Mouse (Mus musculus) CH12.LX (cell line): ENCODE data around the gene Btbd7. TPM values are rescaled to one million over a fixed set of nuclear protein-coding genes. Genes with fewer than 3 reads are reported as not detected.

Experiments used
- DNase-seq: peaks from one replicate; pipeline ENCODE4 v3.0.0-alpha.2; 2013; ENCODE audit errors: extremely low read depth
- H3K27ac ChIP-seq: 2 replicates; pipeline ENCODE4 v1.5.1; 2012; ENCODE audit warnings: low read depth, mild to moderate bottlenecking, control low read depth, moderate library complexity; ENCODE audit not compliant: insufficient read depth
- H3K27me3 ChIP-seq: replicated peaks from 2 replicates; pipeline ENCODE3; 2012; ENCODE audit warnings: inconsistent platforms
- H3K36me3 ChIP-seq, 2 experiments: replicated peaks in 1 of 2; 2 replicates each; pipeline versions ENCODE3 to v1.6.1; 2012; ENCODE audit warnings: inconsistent platforms in 1 of 2, low read length in 1 of 2, mild to moderate bottlenecking in 1 of 2, mixed read lengths in 1 of 2, moderate library complexity in 1 of 2; ENCODE audit not compliant: control insufficient read depth in 1 of 2, insufficient read depth in 1 of 2
- H3K4me1 ChIP-seq, 2 experiments: 2 replicates each; pipeline ENCODE4 v1.6.1; 2012; ENCODE audit warnings: inconsistent platforms in 1 of 2, moderate library complexity in 1 of 2; ENCODE audit not compliant: insufficient read depth in 2 of 2, control insufficient read depth in 1 of 2
- H3K4me2 ChIP-seq: 2 replicates; pipeline ENCODE4 v1.6.1; 2012; ENCODE audit warnings: low read depth, mild to moderate bottlenecking, control low read depth; ENCODE audit not compliant: poor library complexity, insufficient read depth, severe bottlenecking
- H3K4me3 ChIP-seq, 3 experiments: fragments of 150-350 bp in 1 of 3; sonication (generic) in 1 of 3; replicated peaks in 1 of 3; 2 replicates each; pipeline versions ENCODE3 to v1.5.1; 2011 to 2012; ENCODE audit warnings: low read depth in 2 of 3, low read length in 2 of 3, mild to moderate bottlenecking in 2 of 3, moderate library complexity in 2 of 3, control low read depth in 1 of 3, improper control_type of control experiment in 1 of 3, inconsistent platforms in 1 of 3, mixed read lengths in 1 of 3; ENCODE audit not compliant: poor library complexity in 1 of 3
- H3K79me2 ChIP-seq: replicated peaks from 2 replicates; pipeline ENCODE4 v1.6.1; 2012; ENCODE audit warnings: mild to moderate bottlenecking, moderate library complexity; ENCODE audit not compliant: control insufficient read depth, poor library complexity, insufficient read depth, severe bottlenecking; ENCODE audit errors: extremely low read depth
- H3K9ac ChIP-seq: 2 replicates; pipeline ENCODE4 v1.6.1; 2012; ENCODE audit warnings: low read depth, mild to moderate bottlenecking, control low read depth, moderate library complexity; ENCODE audit not compliant: insufficient read depth
- H3K9me3 ChIP-seq: replicated peaks from 2 replicates; pipeline ENCODE3; 2012; ENCODE audit warnings: low read length, inconsistent platforms, mixed read lengths
- CTCF ChIP-seq, 2 experiments: IDR thresholded peaks in 1 of 2; conservative IDR thresholded peaks in 1 of 2; 2 replicates each; pipeline ENCODE4 v1.5.1; 2011 to 2012; ENCODE audit warnings: low read depth in 2 of 2, low read length in 2 of 2, improper control_type of control experiment in 1 of 2, inconsistent platforms in 1 of 2, mild to moderate bottlenecking in 1 of 2, moderate library complexity in 1 of 2
- MAX ChIP-seq: IDR thresholded peaks from 2 replicates; pipeline ENCODE4 v1.6.1; 2011; ENCODE audit warnings: low read length, improper control_type of control experiment
- MYC ChIP-seq: IDR thresholded peaks from 2 replicates; pipeline ENCODE4 v1.6.1; 2011; ENCODE audit warnings: low read depth, mild to moderate bottlenecking, improper control_type of control experiment, low read length
- POLR2AphosphoS2 ChIP-seq: IDR thresholded peaks from 2 replicates; pipeline ENCODE4 v1.6.1; 2011; ENCODE audit warnings: low read depth, low read length, improper control_type of control experiment
- RAD21 ChIP-seq: IDR thresholded peaks from 2 replicates; pipeline ENCODE4 v1.6.1; 2011; ENCODE audit warnings: low read depth, mild to moderate bottlenecking, low read length, improper control_type of control experiment, moderate library complexity
- SIN3A ChIP-seq: IDR thresholded peaks from 2 replicates; pipeline ENCODE4 v1.6.1; 2012; ENCODE audit warnings: low read length, improper control_type of control experiment, inconsistent platforms
- ZC3H11A ChIP-seq: IDR thresholded peaks from 2 replicates; pipeline ENCODE4 v1.6.1; 2012; ENCODE audit warnings: low read depth, mild to moderate bottlenecking, inconsistent platforms, low read length, improper control_type of control experiment
- ZNF384 ChIP-seq: IDR thresholded peaks from 2 replicates; pipeline ENCODE4 v1.6.1; 2012; ENCODE audit warnings: low read depth, low read length, improper control_type of control experiment, inconsistent platforms
- dilution Hi-C: fragments of 300-500 bp; cut with MboI; formaldehyde crosslinking; loops from 2 replicates; pipeline ENCODE4 v1.14.3; 2020; ENCODE audit warnings: low sequenced_read_pairs; ENCODE audit not compliant: extremely low pct_unique_long_range_greater_than_20kb, extremely low pct_ligation_motif_present
- in situ Hi-C: fragments of 300-500 bp; cut with MboI; formaldehyde crosslinking; loops from 3 replicates; pipeline ENCODE4 v1.14.3; 2019; ENCODE audit warnings: low sequenced_read_pairs, low pct_ligation_motif_present, low pct_unique_long_range_greater_than_20kb, mixed read lengths
- polyA plus RNA-seq: library from polyadenylated mRNA; unstranded; fragments of >175 nt; gene quantifications from 2 replicates; pipeline ENCODE4 v1.2.1, GENCODE M21; 2012; ENCODE audit warnings: low read depth; ENCODE audit not compliant: insufficient read length
- total RNA-seq, 2 experiments: library from RNA; depleted of rRNA; stranded (reverse); fragments of 300-350 nt in 1 of 2; fragments of >200 nt in 1 of 2; gene quantifications; 2 replicates each; pipeline ENCODE4 v1.2.3; 2012 to 2014

Gene Btbd7
- total and polyA plus RNA-seq, 3 experiments, result 3.6 to 7.2 (median 5.1) TPM

- no peaks in the 10 kb centered on the region for H3K9me3 ChIP-seq
- H3K27ac ChIP-seq, result no peak overlapping the region
- in situ Hi-C loops, result loop anchor here (25.0 kb wide), 1 partner anchor 185 kb away; no protein-coding TSS in a partner anchor
Measured at GRCm38 (mm10) chr12:102877301-102878030, 805 bp downstream of the Btbd7 start.

DNA sequence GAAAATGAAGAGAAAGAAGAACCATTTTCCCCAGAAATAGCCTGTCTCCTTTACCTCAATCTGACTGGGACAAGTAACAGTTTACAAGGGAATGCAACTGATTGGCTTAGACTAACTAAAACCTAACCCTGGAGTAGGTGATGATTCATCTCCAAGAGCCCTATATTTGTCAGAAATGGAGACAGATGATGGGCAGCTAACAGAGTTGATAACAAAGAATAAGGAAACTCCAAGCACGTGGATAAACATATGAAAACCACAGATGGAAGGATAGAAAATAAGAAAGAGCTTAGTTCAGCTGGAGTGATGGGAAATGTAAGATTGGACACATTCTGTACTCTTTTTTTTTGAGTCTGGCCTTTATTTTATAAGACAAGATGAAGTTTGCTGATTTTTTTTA, 7.7 kb downstream of the Btbd7 start:
- dilution Hi-C loops, result no loop called here
- Histone ChIP-seq H3K4me2 (no peak overlapping the region), H3K9ac (no peak overlapping the region), H3K4me1 (no peaks in the 10 kb centered on the region), H3K4me3 (no peak overlapping the region), H3K36me3 (no peaks in the 10 kb centered on the region), H3K27me3 (no peaks in the 10 kb centered on the region), H3K9me3 (no peaks in the 10 kb centered on the region), H3K79me2 (peaks cover 16% of the 10 kb centered on the region), H3K27ac (no peak overlapping the region)
- TF ChIP-seq RAD21 (no peak), MYC (no peak), ZC3H11A (no peak), POLR2AphosphoS2 (no peak)
- in situ Hi-C loops, result no loop called here
- DNase-seq, result no peak

More at GRCm38 (mm10) chr12:102877301-102878030, 805 bp downstream of the Btbd7 start:
- H3K79me2 ChIP-seq, result peaks cover 28% of the 10 kb centered on the region
- H3K4me2 ChIP-seq, result peak overlapping the region; percentile 89
- dilution Hi-C loops, result no loop called here
- peaks cover 8% of the 10 kb centered on the region for H3K27me3 ChIP-seq
- peak overlapping the region; percentile 84 to 90 (median 89) for H3K4me3 ChIP-seq
- peaks cover 5 to 14% of the 10 kb centered on the region in 2 experiments for H3K4me1 ChIP-seq
- H3K9ac ChIP-seq, result peak overlapping the region; percentile 85
- no peaks in the 10 kb centered on the region for H3K36me3 ChIP-seq
- peak; percentile 27 for DNase-seq
- TF ChIP-seq SIN3A (peak; percentile 19; the same call in 1 of the 2 replicates), POLR2AphosphoS2 (no peak), MAX (0 out of 2 replicates have a peak, but pooled peaks have one; percentile 16)

DNA sequence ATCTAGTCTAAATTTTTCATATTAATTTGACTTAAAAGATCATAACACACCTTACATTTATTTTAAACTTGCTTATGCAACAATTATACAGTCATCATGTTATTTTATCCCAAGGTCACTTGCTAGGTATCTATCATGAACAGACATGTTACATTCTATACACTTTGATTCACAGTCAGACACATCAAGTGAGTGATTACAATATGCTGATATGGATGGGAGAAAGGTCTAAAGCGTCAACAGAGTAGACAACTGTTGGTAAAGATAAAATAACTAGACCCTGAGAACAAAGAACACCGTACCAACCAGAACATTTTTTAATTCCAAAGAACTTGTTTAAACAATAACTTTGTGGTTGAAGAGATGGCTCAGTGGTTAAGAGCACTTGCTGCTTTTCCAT, 8.5 kb downstream of the Btbd7 start:
- DNase-seq, result no peak
- H3K4me3 ChIP-seq, result no peak overlapping the region
- TF ChIP-seq ZNF384 (no peak), CTCF (conservative IDR thresholded peaks at IDR 0.05 in 1 of 2, IDR thresholded peaks at IDR 0.05 in 1 of 2; ENCODE audit: low read depth in 2 of 2, low read length in 2 of 2) (no peak)
- no peaks in the 10 kb centered on the region for H3K9me3 ChIP-seq
- dilution Hi-C loops (no loop called here), in situ Hi-C loops (no loop called here)
- H3K79me2 ChIP-seq, result peaks cover 12% of the 10 kb centered on the region
- H3K4me2 ChIP-seq, result no peak overlapping the region
- no peaks in the 10 kb centered on the region for H3K4me1 ChIP-seq
- no peak overlapping the region for H3K27ac ChIP-seq
- H3K9ac ChIP-seq, result no peak overlapping the region
- H3K36me3 ChIP-seq, result no peaks in the 10 kb centered on the region
- H3K27me3 ChIP-seq, result no peaks in the 10 kb centered on the region
